Mouse (Mus musculus) left cerebral cortex, postnatal 25 days (tissue): ENCODE measurements around the gene Cd72. TPM values are rescaled to one million over a fixed set of nuclear protein-coding genes. Genes with fewer than 3 reads are reported as not detected.
A peak's percentile ranks its signal among the peaks of the same experiment; 100 is the strongest.

ENCODE experiments used
- DNase-seq, 2 experiments: peaks; one replicate each; pipeline ENCODE4 v3.0.0; 2022; ENCODE audit warnings: low spot score in 2 of 2, mixed read lengths in 1 of 2
- intact Hi-C: fragments of 180-260 bp; cut with DNase I; formaldehyde crosslinking; loops from one replicate; pipeline ENCODE4 v1.15.1; 2025
- total RNA-seq, 2 experiments: library from RNA; stranded (reverse); gene quantifications; 2 replicates each; pipeline ENCODE4 v1.2.3; 2021

The Cd72 gene
- total RNA-seq, 2 experiments from 2014 or later, result 1.0 to 2.2 TPM

- no peak for DNase-seq
- intact Hi-C loops, result loop anchor here (1.0 to 5.0 kb wide), 6 partner anchors 37 to 215 kb away; partner anchors contain the start of genes Gba2, Hint2 and Rgp1
Measured at GRCm38 (mm10) chr4:43441639-43442038, 12.8 kb downstream of the Cd72 start, which contains the start of gene Tesk1. Gene Tesk1 (plus strand): TSS chr4:43441939.

- intact Hi-C loops, result no loop called here
- DNase-seq, result no peak
Measured at GRCm38 (mm10) chr4:43432832-43433231, 21.6 kb downstream of the Cd72 start.

- intact Hi-C loops, result no loop called here
- DNase-seq, result peak; percentile 77 to 89
Measured at GRCm38 (mm10) chr4:43431690-43432089, 22.7 kb downstream of the Cd72 start.

- intact Hi-C loops, result no loop called here
- DNase-seq, result no peak
Measured at GRCm38 (mm10) chr4:43428946-43429345, 25.5 kb downstream of the Cd72 start, which contains the start of gene Fam166b. Gene Fam166b (minus strand): TSS chr4:43429134.

DNA sequence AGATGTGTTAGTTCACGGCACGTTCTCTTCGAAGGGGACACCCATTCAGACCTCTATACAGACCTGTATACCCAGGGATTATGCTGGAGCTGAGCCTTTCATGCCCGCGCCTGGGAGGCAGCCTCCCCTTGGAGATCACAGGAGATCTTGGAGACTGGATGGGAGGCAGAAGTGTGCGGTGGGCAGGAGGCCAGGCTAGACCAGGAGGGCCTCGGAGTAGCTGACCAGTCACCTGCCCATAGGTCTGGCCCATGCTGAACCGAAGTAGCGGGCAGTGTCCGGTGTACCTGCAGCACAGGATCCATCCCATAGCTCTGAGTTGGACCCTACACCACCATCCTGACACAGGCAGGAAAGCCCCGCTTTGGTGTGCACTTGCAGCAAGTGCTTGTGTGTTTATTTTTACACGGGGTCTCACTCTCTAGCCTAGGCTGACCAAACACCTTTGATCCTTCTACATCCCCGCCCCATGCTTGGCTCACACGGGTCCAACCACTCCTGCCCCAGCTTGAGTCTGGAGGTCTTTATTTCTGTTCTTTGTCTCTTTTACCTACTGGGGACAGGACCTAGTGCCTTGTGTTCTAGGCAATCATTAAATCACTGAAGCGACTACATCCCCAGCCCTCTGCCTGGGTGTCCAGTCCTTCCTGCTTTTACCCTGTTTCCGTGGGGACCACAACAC, 26.1 kb downstream of the Cd72 start:
- no peak for DNase-seq
- intact Hi-C loops, result no loop called here

- no peak for DNase-seq
- intact Hi-C loops, result no loop called here
Measured at GRCm38 (mm10) chr4:43427501-43428179, 26.8 kb downstream of the Cd72 start.

GRCm38 (mm10) chr4:43426487-43426886, 27.9 kb downstream of the Cd72 start:
- no peak for DNase-seq
- intact Hi-C loops, result no loop called here

GRCm38 (mm10) chr4:43425648-43426380, 28.6 kb downstream of the Cd72 start:
- intact Hi-C loops, result no loop called here
- DNase-seq, result no peak

DNA sequence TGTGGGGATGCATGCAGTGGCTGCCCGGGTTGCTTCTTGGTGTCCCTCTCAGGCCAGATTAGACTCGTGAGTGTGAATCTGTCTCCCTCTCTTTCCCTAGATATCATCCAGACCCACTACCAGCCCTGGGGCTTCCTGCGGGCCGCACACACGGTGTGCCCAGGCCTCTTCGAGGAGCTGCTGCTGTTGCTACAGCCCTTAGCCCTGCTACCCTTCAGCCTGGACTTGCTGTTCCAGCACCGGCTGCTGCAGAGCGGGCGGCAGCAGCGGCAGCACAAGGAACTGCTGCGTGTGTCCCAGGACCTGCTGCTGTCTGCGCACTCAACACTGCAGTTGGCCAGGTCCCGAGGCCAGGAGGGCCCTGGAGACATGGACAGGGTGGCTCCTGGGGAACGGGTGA, 29.2 kb downstream of the Cd72 start:
- no peak for DNase-seq
- intact Hi-C loops, result no loop called here

GRCm38 (mm10) chr4:43424072-43424471, 30.4 kb downstream of the Cd72 start:
- no peak for DNase-seq
- intact Hi-C loops, result loop anchor here (5.0 kb wide), 1 partner anchor 377 kb away; the partner anchor contains the start of gene Fam214b

GRCm38 (mm10) chr4:43423267-43423934, 31.0 kb downstream of the Cd72 start:
- DNase-seq, result no peak
- intact Hi-C loops, result loop anchor here (5.0 kb wide), 1 partner anchor 376 kb away; the partner anchor contains the start of gene Fam214b

GRCm38 (mm10) chr4:43421632-43422240, 32.7 kb downstream of the Cd72 start:
- intact Hi-C loops, result loop anchor here (5.0 kb wide), 1 partner anchor 374 kb away; the partner anchor contains the start of gene Fam214b
- no peak for DNase-seq

DNA sequence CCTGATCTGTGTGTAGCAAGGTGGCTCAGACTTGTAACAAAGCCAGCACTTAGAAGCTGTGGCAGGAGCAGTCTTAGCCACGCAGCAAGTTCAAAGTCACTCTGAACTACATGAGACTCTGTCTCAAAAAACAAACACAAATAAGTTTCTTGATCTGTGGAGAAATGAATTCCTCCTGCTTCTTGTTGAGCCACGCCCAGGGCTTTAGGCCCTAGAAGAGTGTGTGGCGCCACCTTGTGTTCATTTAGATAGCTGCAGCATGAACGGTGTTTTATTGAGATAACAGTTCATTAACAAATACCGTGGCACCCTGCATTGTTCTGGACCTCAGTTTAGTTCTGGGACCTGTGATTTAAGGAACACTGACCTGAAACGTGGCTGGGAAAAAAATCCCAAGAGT, 34.1 kb downstream of the Cd72 start:
- intact Hi-C loops, result loop anchor here (1.0 to 5.0 kb wide), 4 partner anchors 37 to 373 kb away; partner anchors contain the start of genes Atp8b5 and Fam214b

GRCm38 (mm10) chr4:43419801-43420281, 34.6 kb downstream of the Cd72 start:
- no peak for DNase-seq
- intact Hi-C loops, result loop anchor here (1.0 to 5.0 kb wide), 4 partner anchors 37 to 373 kb away; partner anchors contain the start of genes Atp8b5 and Fam214b

More for the DNA sequence above, 34.1 kb downstream of the Cd72 start:
- peak; percentile 81 to 85 for DNase-seq

- intact Hi-C loops, result no loop called here
Measured at GRCm38 (mm10) chr4:43418973-43419656, 35.3 kb downstream of the Cd72 start.

GRCm38 (mm10) chr4:43418450-43418849, 36.0 kb downstream of the Cd72 start:
- DNase-seq, result no peak
- intact Hi-C loops, result no loop called here

More at GRCm38 (mm10) chr4:43418973-43419656, 35.3 kb downstream of the Cd72 start:
- no peak for DNase-seq

- intact Hi-C loops, result no loop called here
- peak in 1 of 2 experiments; percentile 48 for DNase-seq
Measured at GRCm38 (mm10) chr4:43417269-43418062, 37.0 kb downstream of the Cd72 start.
